Mouse (Mus musculus) left cerebral cortex, adult 2 months (tissue): ENCODE measurements around the gene Cog2. TPM values are rescaled to one million over a fixed set of nuclear protein-coding genes. Genes with fewer than 3 reads are reported as not detected.

Experiments
- DNase-seq, 2 experiments: peaks; one replicate each; pipeline ENCODE4 v3.0.0; 2021 to 2022; ENCODE audit warnings: low spot score in 2 of 2, mixed read lengths in 1 of 2; ENCODE audit errors: extremely low spot score in 1 of 2
- H3K27ac ChIP-seq: fragments of 200-600 bp; 2 replicates; pipeline ENCODE4 v1.8.1; 2022
- H3K4me3 ChIP-seq: fragments of 200-600 bp; 2 replicates; pipeline ENCODE4 v1.8.1; 2022
- CTCF ChIP-seq: fragments of 200-600 bp; IDR thresholded peaks from 2 replicates; pipeline ENCODE4 v1.8.1; 2022; ENCODE audit warnings: antibody characterized with exemption, mild to moderate bottlenecking, moderate library complexity
- intact Hi-C: fragments of 180-260 bp; cut with DNase I; formaldehyde crosslinking; loops from one replicate; pipeline ENCODE4 v1.15.1; 2025
- total RNA-seq, 2 experiments: library from RNA; stranded (reverse); gene quantifications; 2 replicates each; pipeline ENCODE4 v1.2.3; 2021

The Cog2 gene
- total RNA-seq, 2 experiments from 2014 or later: 35.1 to 46.5 TPM

- TF ChIP-seq CTCF: no peak
- intact Hi-C loops: loop anchor here (5.0 kb wide), 1 partner anchor 175 kb away; no protein-coding TSS in a partner anchor
- Histone ChIP-seq H3K27ac (no peak overlapping the region), H3K4me3 (no peak overlapping the region)
- DNase-seq: no peak
Measured at GRCm38 (mm10) chr8:124572430-124572775, 51.8 kb downstream of the Cog2 start.

GRCm38 (mm10) chr8:124573552-124574340, 53.2 kb downstream of the Cog2 start:
- peak overlapping the region; percentile 78 for H3K27ac ChIP-seq
- H3K4me3 ChIP-seq: no peak overlapping the region
- intact Hi-C loops: loop anchor here (5.0 kb wide), 1 partner anchor 176 kb away; no protein-coding TSS in a partner anchor

GRCm38 (mm10) chr8:124575811-124576210, 55.2 kb downstream of the Cog2 start, which contains the start of gene Capn9:
TSS of gene Capn9 (plus strand) at chr8:124576111.
- intact Hi-C loops: no loop called here
- Histone ChIP-seq H3K27ac (no peak within 1 kb of the TSS), H3K4me3 (no peak within 1 kb of the TSS)
- TF ChIP-seq CTCF: no peak
- DNase-seq: no peak

More at GRCm38 (mm10) chr8:124573552-124574340, 53.2 kb downstream of the Cog2 start:
- TF ChIP-seq CTCF: peak; percentile 93
- DNase-seq: peak; percentile 84 to 92

GRCm38 (mm10) chr8:124576751-124577150, 56.2 kb downstream of the Cog2 start:
- no peak for DNase-seq
- intact Hi-C loops: no loop called here
- TF ChIP-seq CTCF: no peak
- Histone ChIP-seq H3K27ac (no peak overlapping the region), H3K4me3 (no peak overlapping the region)

- no peak for TF ChIP-seq CTCF
- Histone ChIP-seq H3K27ac (0 out of 2 replicates have a peak overlapping the region, but pooled peaks have one; percentile 28), H3K4me3 (no peak overlapping the region)
- no peak for DNase-seq
- intact Hi-C loops: no loop called here
Measured at GRCm38 (mm10) chr8:124585718-124586425, 65.3 kb downstream of the Cog2 start.

- Histone ChIP-seq H3K4me3 (no peak overlapping the region), H3K27ac (0 out of 2 replicates have a peak overlapping the region, but pooled peaks have one; percentile 28)
- no peak for DNase-seq
- intact Hi-C loops: no loop called here
- TF ChIP-seq CTCF: no peak
Measured at GRCm38 (mm10) chr8:124586556-124586955, 66.0 kb downstream of the Cog2 start.

- no peak overlapping the region for H3K4me3 ChIP-seq
- intact Hi-C loops: no loop called here
- no peak for TF ChIP-seq CTCF
Measured at GRCm38 (mm10) chr8:124589393-124589792, 68.8 kb downstream of the Cog2 start.

More at GRCm38 (mm10) chr8:124589393-124589792, 68.8 kb downstream of the Cog2 start:
- no peak for DNase-seq
- H3K27ac ChIP-seq: no peak overlapping the region

Other genes with a start within 250 kb of the Cog2 start
- 100 to 1,000 TPM; 208 to 221 TPM for gene Pgbd5, start 81.1 kb upstream of the Cog2 start, total RNA-seq
- 10 to 100 TPM; 13.3 to 17.8 TPM for gene Agt, start 48.9 kb downstream of the Cog2 start, total RNA-seq
- gene Capn9, start 55.3 kb downstream of the Cog2 start, total RNA-seq: not detected
- 10 to 100 TPM; 56.2 to 59.4 TPM for gene 2310022B05Rik, start 142.6 kb downstream of the Cog2 start, total RNA-seq
- 10 to 100 TPM; 41.4 to 42.6 TPM for gene Ttc13, start 201.2 kb downstream of the Cog2 start, total RNA-seq
- 10 to 100 TPM; 13.0 to 13.9 TPM for gene Arv1, start 201.4 kb downstream of the Cog2 start, total RNA-seq
- under 1 TPM; 0.77 to 0.87 TPM for gene Fam89a, start 231.1 kb downstream of the Cog2 start, total RNA-seq